Mouse (Mus musculus): Measurements from ENCODE around the gene Tti1.

The Tti1 gene

GRCm38 (mm10) chr2:158039662-158040061, 11.4 kb upstream of the Tti1 start:
- DNase-seq (ENCODE audit: low read depth, low spot score): no peak

GRCm38 (mm10) chr2:158037571-158037970, 9.3 kb upstream of the Tti1 start:
- no peak for DNase-seq (ENCODE audit: low read depth, low spot score)

- DNase-seq (ENCODE audit: low read depth, low spot score): no peak
Measured at GRCm38 (mm10) chr2:158036953-158037352, 8.7 kb upstream of the Tti1 start.

DNA sequence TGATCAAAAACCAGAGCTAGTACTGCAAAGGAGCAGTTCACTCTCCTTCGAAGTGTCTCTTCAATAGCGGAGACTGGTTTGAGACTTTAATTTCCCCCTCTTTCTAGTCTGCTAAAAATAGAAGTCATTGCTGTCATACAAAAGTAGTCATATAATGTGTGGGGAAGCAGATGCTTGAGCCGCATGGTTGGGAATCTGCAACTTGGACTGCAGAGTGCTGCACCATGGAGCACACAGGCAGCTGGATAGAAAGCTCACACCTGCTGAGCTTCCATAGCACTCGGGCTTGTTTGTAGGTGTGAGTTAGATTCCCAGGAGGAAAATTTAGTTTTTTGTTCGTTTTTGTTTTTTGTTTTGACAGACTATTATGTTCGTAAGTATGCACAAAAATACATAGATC, 8.2 kb upstream of the Tti1 start:
- DNase-seq (ENCODE audit: low read depth, low spot score): no peak

- DNase-seq (ENCODE audit: low read depth, low spot score): no peak
Measured at GRCm38 (mm10) chr2:158035813-158036212, 7.6 kb upstream of the Tti1 start.

DNA sequence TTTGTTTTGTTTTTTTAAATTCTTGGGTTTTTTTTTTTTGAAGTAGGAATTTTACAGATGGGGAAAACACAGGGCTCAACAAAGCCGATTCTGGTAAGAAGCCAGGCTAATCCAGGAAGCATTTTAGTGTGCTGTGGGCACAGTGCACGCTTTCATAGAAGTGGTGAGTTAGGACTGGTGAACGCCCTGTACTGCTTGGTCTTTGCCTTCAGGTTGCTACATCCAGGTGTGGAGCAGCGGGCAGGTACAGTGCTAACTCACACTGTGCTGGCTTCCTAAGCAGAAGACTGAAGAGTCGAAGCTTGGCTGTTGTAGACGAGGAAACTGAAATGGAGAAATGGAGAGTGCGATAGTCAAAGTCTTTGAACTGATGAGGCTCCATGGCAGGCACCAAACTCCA, 1.8 kb upstream of the Tti1 start:
- DNase-seq (ENCODE audit: low read depth, low spot score): no peak

GRCm38 (mm10) chr2:158027855-158028353, 329 bp downstream of the Tti1 start:
- no peak for DNase-seq (ENCODE audit: low read depth, low spot score)

DNA sequence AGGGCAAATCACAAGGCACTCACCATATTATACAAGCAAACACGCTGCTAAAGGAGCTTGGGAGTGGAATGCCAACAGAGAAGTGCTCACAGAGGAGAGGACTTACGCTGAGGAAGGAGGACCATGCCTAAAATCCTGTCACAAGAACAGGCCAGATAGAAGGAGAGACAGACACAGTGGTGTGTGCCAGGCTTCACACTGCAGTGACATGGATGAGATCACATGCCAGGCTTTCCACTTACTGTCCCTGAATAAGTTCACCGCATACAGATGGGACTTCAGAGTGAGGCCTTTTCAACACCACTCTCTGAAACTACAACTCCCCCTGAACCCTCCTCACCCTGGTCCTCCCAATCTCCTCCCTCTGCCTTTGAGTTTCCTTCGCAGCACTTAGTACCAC, 10.9 kb downstream of the Tti1 start:
- no peak for DNase-seq (ENCODE audit: low read depth, low spot score)

GRCm38 (mm10) chr2:158012608-158013007, 15.6 kb downstream of the Tti1 start:
- DNase-seq (ENCODE audit: low read depth, low spot score): peak; percentile 73

- no peak for DNase-seq (ENCODE audit: low read depth, low spot score)
Measured at GRCm38 (mm10) chr2:158009373-158009772, 18.9 kb downstream of the Tti1 start.

GRCm38 (mm10) chr2:158005641-158006040, 22.6 kb downstream of the Tti1 start:
- no peak for DNase-seq (ENCODE audit: low read depth, low spot score)

DNA sequence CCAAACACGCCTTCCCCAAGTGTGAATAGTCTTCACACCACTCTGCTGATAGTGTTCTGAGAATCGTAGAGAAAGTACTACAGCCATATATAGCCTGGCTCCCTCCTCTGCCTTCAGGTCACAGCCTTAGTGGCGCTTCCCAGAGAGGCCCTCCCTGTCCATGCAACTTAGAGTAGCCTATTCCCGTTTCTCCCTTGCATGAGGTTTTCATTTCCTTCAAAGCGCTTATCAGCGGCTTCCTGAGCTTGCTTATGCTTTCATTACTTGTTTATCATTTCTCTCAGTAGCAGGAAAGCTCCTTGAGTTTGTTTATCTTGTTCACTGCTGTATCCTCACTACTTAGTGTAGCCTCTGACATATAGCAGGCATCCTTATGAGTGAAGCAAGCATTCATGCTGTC, 23.6 kb downstream of the Tti1 start:
- DNase-seq (ENCODE audit: low read depth, low spot score): no peak

DNA sequence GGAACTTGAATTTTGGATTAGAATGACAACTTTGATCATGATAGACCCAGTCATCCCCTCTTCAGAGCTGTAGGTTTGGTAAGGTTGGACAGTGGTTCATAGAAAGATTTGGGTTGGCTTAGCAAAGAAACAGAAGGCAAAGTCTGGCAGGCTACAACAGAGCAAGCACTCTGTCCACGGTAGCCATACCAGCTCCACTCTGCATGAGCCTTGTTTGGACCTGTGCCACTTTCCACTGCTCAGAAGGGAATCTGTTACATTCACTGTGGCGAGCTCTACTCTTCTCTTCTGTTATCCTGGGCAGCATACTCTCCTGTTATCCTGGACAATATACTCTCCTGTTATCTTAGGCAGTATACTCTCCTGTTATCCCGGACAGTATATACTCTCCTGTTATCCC, 29.4 kb downstream of the Tti1 start:
- no peak for DNase-seq (ENCODE audit: low read depth, low spot score)

DNA sequence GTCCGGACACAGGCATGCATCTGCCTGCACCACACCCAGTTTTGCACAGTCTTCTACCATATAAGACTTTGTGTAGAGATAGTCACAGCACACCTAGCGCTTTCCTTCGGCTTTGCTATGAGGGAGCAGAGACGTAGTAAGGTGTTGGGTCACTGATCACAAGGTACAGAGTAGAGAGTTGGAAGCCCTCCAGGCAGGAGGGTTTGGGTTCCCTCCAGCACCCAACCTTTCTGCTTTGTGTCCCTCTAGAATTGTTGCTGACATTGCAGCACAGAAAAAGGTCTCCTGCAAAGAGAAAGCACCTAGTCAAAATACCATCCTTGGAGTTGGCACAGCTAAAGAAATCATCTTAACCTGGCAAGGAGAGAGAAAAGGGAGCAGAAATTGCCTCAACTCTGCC, 35.7 kb downstream of the Tti1 start:
- no peak for DNase-seq (ENCODE audit: low read depth, low spot score)

DNA sequence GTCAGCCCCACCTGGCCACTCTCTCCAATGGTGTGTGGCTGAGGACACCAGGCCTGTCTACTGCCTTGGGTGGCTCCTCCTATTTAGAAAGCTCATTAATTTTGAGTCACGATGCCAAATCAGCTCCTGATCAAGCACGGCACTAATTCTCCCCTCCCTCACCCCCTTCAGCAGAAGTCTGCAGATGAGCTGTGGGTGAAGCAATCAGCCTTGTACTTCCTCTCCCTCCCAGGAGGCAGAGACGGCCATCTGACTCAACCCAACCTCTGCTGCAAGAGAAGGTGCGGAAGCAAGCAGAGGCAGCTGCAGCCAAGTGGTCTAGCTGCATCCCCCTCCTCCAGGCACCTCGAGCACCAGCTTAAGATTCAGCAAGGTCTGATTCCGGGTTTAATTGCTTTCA, 37.2 kb downstream of the Tti1 start:
- no peak for DNase-seq (ENCODE audit: low read depth, low spot score)

DNA sequence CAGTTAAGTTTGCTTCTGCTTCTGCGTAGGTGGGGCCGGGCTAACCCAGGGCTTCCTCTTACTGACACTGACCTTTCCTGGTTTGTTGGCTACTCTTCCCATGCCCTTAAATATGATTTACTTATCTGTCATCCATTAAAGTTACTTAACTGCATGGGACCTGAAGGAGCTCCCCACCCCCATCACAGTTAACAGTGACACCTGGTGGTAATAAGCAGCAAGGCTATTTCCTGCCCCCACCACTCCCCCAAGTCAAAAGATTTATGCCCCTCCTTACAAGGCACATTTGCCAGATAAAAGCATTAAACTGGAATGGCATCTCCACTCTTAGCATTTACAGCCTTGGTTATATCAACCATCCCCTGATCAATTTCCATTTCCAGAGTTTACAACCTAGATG, 38.3 kb downstream of the Tti1 start:
- DNase-seq (ENCODE audit: low read depth, low spot score): no peak

GRCm38 (mm10) chr2:157988416-157989190, 39.6 kb downstream of the Tti1 start:
- no peak for DNase-seq (ENCODE audit: low read depth, low spot score)

GRCm38 (mm10) chr2:157986235-157986634, 42.0 kb downstream of the Tti1 start:
- no peak for DNase-seq (ENCODE audit: low read depth, low spot score)

DNA sequence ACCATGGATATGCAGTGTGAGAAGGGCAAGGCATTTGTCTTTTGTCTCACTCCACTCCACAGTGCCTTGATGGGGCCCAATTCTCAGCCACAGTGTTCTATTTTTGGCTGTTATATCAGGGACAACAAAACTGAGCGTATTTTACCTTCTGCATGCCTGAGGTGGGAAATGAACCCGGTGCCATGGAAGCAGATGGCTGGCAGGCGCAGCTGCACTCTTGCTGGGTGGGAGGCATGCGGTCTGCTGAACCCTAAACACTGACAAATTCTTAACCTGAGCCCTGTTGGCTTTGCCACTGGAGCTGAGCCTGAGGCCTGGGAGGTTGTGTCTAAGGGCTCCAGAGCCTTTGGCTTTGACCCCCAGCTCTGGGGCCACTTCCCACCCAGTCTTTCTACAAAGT, 42.6 kb downstream of the Tti1 start:
- DNase-seq (ENCODE audit: low read depth, low spot score): no peak

DNA sequence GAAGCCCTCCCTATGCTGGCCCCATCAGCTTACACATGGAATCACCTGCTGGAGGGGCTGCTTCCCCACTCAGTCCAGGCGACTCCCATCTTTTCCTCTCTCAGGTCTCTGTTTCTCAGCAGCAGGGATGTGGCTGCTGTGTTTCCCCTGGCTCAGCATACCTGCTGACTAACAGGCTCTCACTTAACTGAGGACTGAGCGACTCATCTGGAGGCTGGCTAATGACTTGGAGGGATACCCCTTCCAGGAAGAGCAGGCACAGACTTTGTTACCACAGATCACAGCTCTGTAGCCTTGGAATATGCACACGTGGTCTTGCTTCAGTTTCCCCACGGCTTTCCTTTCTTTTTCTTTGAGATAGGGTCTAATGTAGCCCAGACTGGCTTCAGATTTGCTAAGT, 45.0 kb downstream of the Tti1 start:
- DNase-seq (ENCODE audit: low read depth, low spot score): no peak

DNA sequence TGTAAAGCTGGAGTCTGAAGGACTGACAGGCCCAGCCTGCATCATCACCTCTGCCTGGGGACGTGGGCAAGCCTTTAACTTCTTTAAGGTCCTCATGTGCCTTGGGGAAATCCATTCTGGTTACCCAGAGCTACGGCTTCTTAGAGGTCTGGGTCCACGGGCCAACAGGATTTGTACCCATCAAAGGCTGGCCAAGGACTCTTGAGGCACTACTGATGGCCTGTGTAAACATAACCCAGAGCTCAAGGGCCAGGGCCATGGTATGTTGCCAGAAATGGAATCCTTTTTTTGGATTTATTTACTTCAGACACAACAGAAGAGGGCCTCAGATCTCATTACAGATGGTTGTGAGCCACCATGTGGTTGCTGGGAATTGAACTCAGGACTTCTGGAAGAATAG, 45.5 kb downstream of the Tti1 start:
- DNase-seq (ENCODE audit: low read depth, low spot score): no peak

DNA sequence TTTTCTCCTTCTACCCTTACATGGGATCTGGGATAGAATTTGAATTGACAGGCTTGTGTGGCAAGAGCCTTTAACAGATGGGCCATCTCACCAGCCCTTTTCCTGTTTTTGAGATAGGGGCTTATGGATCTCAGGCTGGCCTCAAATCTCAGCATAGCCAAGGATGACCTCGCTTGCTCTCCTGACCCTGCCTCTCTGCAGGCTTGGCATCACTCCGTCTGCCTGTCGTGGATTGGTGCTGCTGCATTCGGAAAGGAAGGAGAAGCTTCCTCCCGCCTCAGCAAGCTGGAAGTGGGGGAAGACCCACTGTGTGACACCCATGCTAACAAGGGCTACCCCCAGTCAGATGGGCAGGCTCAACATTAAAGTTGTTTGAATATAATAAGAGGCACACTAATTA, 49.0 kb downstream of the Tti1 start:
- no peak for DNase-seq (ENCODE audit: low read depth, low spot score)

- no peak for DNase-seq (ENCODE audit: low read depth, low spot score)
Measured at GRCm38 (mm10) chr2:157975595-157975994, 52.6 kb downstream of the Tti1 start.

Measured in telencephalon, adult 2 months (tissue).